Mouse (Mus musculus) heart, postnatal 36 days (tissue): Measurements from ENCODE around the gene Ffar3. TPM values are rescaled to one million over a fixed set of nuclear protein-coding genes. Genes with fewer than 3 reads are reported as not detected.
"Not testable (repeated sequence)": the region's sequence is repeated elsewhere in the genome, so short reads cannot be mapped to it uniquely, and the experiment has no call there.

Experiments
- DNase-seq, 2 experiments: peaks; one replicate each; pipeline ENCODE4 v3.0.0; 2021 to 2022
- intact Hi-C: fragments of 180-260 bp; cut with DNase I; formaldehyde crosslinking; loops from one replicate; pipeline ENCODE4 v1.15.1; 2025
- total RNA-seq, 2 experiments: library from RNA; stranded (reverse); gene quantifications; 2 replicates each; pipeline ENCODE4 v1.2.3; 2021

Ffar3 gene
- total RNA-seq, 2 experiments from 2014 or later, result not detected

- intact Hi-C loops, result no loop called here
Observed at GRCm38 (mm10) chr7:30846505-30847053, 9.4 kb downstream of the Ffar3 start.

GRCm38 (mm10) chr7:30844676-30845297 is 11.2 kb downstream of the Ffar3 start:
- DNase-seq, result no peak
- intact Hi-C loops, result no loop called here

More at GRCm38 (mm10) chr7:30846505-30847053, 9.4 kb downstream of the Ffar3 start:
- DNase-seq, result no peak

DNA sequence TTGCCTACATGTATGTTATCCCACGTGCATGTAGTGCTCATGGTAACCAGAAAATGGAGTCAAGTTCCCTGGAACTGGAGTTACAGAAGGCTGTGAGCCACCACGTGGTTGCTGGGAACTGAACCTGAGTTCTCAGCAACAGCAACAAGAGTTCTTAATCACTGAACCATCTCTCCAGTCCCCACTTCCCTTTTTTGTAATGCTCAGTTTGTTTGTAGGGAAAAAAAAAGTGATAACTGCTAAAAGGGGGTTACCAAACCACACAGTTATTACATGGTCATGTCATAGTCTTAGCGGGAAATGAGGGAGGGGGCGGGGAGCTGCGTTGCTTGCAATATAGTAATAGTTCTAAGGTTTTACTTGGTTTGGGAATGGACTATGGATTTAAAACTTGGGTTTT is 13.9 kb downstream of the Ffar3 start:
- DNase-seq, result no peak
- intact Hi-C loops, result no loop called here

DNA sequence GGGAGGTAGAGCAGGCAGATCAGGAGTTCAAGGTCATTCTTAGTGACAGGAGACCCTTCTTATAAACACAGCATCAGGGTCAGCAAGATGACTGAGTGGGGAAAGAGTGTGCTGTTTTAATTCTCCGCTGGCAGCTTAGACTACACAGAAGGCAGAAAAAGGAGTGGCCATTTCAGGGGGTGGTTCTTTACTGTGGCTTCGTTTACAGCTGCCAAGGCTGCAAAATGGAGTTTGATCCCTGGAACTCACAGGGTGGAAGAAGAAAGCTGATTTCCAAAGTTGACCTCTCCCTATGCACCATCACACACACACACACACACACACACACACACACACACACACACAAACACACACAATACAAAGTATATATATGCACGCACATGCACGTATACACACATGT is 14.6 kb downstream of the Ffar3 start:
- no peak for DNase-seq
- intact Hi-C loops, result no loop called here

- intact Hi-C loops, result no loop called here
- no peak for DNase-seq
Observed at GRCm38 (mm10) chr7:30840306-30840705, 15.7 kb downstream of the Ffar3 start.

- DNase-seq, result no peak
- intact Hi-C loops, result no loop called here
Observed at GRCm38 (mm10) chr7:30837277-30837676, 18.7 kb downstream of the Ffar3 start.

DNA sequence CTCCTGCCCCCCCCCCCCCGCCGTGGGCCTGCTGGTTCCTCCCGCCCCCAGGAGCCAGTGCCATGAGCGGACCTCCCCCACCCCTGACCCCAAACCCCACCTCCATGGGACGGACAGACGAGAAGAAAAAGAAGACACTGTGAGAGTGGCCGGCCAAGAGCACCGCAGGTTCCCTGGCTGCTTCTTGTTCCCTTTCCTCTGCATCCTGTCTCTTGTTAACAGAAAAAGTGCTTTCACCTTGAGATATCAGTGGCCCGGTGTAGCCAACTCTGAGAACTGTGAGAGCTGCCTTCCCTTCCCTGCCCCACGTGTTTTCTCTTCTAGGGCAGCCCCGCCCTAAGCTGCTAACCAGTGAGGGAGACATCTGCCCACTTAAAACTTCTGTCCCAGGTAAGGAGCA is 23.3 kb downstream of the Ffar3 start:
- intact Hi-C loops, DNase-seq: not testable (repeated sequence)

DNA sequence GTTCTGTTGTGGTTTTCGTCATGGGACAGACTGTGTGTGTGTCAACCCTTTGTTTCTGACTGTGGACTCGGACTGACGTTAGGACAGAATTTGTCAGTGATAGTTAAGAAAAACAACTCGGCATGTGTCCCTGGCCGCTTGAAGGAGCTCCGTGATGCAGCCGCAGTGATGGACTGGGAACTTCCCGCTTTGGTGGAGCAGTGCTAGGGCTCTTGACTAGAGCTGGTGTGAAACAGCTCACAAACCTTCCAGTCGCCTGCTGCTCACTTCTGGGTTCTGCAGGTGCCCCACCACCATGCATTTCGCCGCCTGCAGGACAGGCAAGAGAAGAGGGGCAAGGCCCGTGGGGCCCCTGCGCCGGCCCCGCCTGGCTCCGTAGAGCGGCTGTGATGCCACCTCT is 23.7 kb downstream of the Ffar3 start:
- DNase-seq, result no peak
- intact Hi-C loops, result no loop called here

- DNase-seq, result no peak
- intact Hi-C loops, result no loop called here
Observed at GRCm38 (mm10) chr7:30829428-30829827, 26.6 kb downstream of the Ffar3 start.

DNA sequence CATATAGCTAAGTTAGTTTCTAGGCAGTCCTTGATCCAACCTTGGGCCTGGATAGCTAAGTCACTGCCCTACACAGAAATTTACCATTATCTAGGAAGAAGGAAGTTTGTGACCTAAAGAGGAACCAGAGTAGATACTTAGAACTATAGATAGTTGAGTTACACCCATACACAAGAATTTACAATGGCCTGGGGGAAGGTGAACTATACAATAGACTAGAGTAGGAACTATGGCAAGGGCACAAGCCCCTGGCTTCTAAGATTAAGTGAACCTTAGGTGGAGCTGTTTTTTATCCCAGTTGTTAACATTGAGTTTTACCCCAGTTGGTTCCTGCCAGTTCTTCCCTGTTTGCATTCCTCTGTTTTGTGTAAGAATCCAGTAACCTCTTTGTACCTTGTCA is 27.1 kb downstream of the Ffar3 start:
- DNase-seq, intact Hi-C loops: not testable (repeated sequence)

DNA sequence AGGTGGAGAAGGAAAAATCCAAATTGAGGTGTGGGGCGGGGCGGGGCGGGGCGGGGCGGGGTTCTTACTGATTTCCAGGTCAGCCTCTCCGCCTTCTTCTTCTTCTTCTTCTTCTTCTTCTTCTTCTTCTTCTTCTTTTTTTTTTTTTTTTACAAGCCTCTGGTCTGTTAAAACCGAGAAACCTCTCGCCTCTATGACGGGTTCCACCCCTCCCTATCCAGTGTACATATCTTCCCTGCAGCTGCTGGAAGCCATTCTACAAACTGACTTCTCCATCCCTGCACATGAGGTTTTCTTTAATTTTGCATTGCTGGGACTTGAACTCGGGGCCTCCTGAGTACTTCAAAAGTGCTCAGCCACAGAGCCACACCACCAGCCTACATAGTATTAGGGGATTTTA is 29.3 kb downstream of the Ffar3 start:
- DNase-seq, result no peak
- intact Hi-C loops, result no loop called here

GRCm38 (mm10) chr7:30824306-30824705 is 31.7 kb downstream of the Ffar3 start:
- intact Hi-C loops, result no loop called here
- no peak for DNase-seq

- intact Hi-C loops, result no loop called here
- DNase-seq, result no peak
Observed at GRCm38 (mm10) chr7:30823675-30824074, 32.3 kb downstream of the Ffar3 start, which contains the start of gene Ffar2. TSS of gene Ffar2 (minus strand) at chr7:30823775.

GRCm38 (mm10) chr7:30821532-30821931 is 34.4 kb downstream of the Ffar3 start:
- intact Hi-C loops, result no loop called here
- DNase-seq, result no peak

DNA sequence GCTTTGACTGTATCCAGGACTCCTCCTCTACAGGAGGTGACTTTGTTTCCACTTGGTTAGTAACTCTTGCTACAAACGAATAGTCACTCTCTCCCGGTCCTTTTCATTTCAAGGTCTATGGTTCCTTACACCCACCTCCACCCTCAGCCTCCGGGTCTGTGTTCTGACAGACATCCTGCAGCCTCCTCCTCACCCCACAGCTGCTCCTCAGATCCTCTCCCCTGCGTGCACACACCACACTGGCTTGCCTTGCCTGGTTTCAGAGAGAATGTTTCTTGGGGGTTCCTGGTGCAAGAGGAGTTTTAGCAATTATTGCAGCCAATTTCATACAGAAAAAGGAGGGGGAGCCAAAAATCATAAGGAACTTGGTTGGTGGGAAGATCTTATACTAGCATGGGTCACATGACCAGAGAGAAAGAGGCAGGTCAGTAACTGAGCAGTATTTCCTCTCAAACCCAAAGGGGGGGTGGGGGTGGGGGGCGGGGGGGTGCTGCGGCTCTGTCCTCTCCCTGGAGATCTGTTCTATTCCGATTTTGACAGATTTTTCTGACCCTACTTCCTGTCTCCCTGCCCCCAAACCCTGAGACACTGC is 35.0 kb downstream of the Ffar3 start:
- DNase-seq, result no peak
- intact Hi-C loops, result no loop called here

GRCm38 (mm10) chr7:30820131-30820530 is 35.8 kb downstream of the Ffar3 start:
- DNase-seq, result no peak
- intact Hi-C loops, result no loop called here

DNA sequence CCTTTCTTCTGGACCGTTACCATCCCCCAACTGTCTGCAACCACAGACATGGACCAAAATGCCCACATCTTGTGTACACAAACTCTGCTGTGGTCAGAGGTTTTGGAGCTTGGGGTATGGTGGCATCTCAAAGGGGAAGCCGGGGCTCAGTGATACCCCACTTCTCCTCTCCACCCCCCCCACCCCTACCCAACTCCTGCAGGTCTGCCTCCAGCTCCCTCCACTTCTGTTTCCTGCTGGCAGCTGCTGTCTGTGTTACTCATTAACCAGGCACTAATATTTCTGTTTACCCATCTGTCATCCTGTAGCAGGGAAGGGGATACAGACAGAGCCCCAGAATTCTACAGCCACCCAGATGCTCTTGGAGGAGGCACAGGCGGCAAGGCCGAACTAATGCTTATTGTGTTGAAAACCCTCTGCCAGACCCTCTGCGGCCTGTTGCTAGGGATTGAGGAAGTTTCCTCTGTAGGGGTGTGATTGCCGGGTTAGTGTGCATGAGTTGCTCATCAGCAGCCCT is 43.6 kb downstream of the Ffar3 start:
- DNase-seq, result no peak
- intact Hi-C loops, result no loop called here

GRCm38 (mm10) chr7:30811757-30812290 is 44.2 kb downstream of the Ffar3 start:
- intact Hi-C loops, result no loop called here
- DNase-seq, result no peak

DNA sequence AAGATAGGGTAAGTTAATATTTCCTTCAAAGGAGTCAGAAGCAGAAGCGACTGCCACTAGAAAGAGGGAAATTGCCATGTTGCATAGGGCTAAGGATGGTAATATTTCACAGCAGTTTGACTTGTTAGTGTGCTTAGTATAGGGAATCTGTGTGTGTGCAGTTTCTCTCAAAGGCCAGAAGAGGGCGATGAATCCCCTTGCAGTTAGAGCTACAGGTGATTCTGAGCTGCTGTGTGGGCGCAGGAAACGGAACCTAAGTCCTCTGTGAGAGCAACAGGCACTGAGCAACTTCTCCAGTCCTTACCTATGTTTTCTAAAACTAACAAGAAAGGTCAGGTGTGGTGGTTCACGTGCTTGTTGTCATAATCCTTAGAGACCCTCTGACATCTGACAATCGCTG is 45.7 kb downstream of the Ffar3 start:
- no peak for DNase-seq
- intact Hi-C loops, result no loop called here

DNA sequence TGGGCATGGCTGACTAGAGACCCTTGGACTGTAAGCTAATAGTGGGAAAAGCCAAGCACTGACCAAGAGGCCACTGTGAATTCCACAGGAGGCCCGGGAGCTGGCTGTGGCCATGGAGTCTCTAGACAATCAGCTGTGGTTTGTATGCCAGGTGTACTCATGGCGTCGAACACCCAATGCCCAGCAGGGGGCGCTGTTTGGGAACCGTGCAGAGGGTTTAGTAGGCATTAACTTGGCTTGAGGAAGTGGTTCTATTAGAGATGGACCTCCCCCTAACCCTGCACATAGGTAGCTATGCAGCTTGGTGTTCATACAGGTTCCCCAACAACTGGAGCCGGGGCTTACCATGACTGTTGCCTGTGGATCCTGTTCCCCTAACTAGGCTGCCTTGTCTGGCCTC is 50.1 kb downstream of the Ffar3 start:
- peak in 1 of 2 experiments; percentile 29 for DNase-seq
- intact Hi-C loops, result no loop called here
